Mouse (Mus musculus): ENCODE results near the gene Smg6. TPM values are rescaled to one million over a fixed set of nuclear protein-coding genes. Genes with fewer than 3 reads are reported as not detected.

Gene Smg6
- polyA plus RNA-seq, 1 experiment from 2014 or later: 17.5 TPM

DNA sequence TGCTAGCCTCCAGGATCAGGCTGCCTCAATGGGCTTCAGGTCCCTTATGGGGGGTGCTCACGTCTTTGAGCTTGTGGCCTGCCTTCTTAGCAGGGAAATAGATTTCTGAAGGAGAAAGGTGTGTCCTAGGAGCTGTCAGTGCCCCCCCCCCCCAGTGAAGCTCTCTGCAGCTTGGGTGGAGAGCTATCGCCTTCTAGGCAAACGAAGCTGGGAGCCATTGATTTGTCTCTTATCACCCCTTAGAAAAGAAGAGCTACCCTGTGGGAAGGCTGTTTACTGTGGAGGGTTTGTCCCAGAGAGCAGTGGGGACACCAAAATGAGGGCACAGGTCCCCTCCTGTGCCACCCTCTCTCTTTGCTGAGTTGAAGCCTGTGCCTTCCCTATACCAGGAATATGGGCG is 284.5 kb downstream of the Smg6 start:
- WGBS: 82% methylated on average over 4 of the region's 4 CpGs
- no peak for ATAC-seq (replicated peaks; ENCODE audit: low FRiP score)
- Histone ChIP-seq H3K4me3 (replicated peaks) (no peak overlapping the region), H3K36me3 (no peaks in the 10 kb centered on the region), H3K27ac (no peak overlapping the region), H3K4me1 (peaks cover 41% of the 10 kb centered on the region), H3K4me2 (no peak overlapping the region), H3K9me3 (replicated peaks) (no peaks in the 10 kb centered on the region), H3K9ac (no peak overlapping the region), H3K27me3 (no peaks in the 10 kb centered on the region)

DNA sequence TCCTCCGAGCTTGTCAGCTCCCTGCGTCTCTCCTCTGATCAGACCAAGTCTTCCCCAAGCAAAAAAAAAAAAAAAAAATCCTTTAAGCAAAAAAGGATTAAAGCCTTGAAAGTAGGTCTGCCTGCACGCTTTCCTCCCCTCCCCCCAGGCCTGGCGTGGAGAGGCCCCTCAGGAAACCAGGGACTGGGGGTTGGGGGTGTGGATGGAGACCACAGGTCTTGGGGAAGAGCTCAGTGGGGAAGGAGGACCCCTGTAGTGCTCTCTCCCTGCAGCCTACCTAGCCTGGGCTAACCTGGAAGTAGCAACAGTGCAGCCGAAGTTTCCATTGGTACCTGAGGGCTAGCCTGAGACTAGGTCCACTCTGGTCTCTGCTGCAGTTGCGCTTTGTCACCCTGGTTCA is 285.1 kb downstream of the Smg6 start:
- ATAC-seq (replicated peaks; ENCODE audit: low FRiP score): no peak
- Histone ChIP-seq H3K4me3 (replicated peaks) (no peak overlapping the region), H3K27me3 (no peaks in the 10 kb centered on the region), H3K4me2 (no peak overlapping the region), H3K27ac (no peak overlapping the region), H3K9ac (no peak overlapping the region), H3K9me3 (replicated peaks) (no peaks in the 10 kb centered on the region), H3K4me1 (peaks cover 46% of the 10 kb centered on the region), H3K36me3 (no peaks in the 10 kb centered on the region)
- WGBS: 75% methylated on average over 6 of the region's 6 CpGs

DNA sequence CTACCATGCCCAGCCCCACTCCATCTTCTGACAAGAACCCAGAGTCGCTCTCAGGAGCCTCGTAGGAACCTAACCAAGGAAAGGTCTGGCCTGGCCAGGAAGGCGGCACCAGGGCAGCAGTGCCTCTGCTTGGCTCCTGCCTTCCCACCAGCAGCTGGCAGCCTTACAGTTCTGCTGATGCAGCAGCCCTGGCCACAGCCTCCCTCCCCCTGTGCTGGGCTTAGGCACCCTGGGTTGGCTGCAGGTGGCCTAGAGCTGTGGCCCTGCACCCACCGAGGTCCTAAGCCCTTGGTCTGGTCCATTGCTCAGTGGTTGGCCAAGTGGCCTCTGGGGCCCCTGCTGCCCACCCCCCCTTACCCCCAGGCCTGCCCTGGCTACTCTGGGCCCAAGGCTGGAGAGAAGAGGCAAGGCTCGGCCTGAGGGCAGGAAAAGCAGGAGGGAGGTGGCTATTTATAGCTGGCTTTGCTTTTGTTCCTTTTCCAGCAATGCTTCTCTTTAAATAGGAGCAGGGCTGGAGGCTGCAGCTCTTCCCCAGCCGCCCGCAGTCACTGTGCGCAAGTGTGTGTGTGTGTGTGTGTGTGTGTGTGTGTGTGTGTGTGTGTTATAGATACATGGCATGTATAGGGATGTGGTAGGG is 286.5 kb downstream of the Smg6 start:
- Histone ChIP-seq H3K27ac (peak overlapping the region; percentile 77), H3K27me3 (no peaks in the 10 kb centered on the region), H3K4me3 (replicated peaks) (no peak overlapping the region), H3K4me1 (peaks cover 52% of the 10 kb centered on the region), H3K9ac (no peak overlapping the region), H3K4me2 (no peak overlapping the region), H3K36me3 (no peaks in the 10 kb centered on the region), H3K9me3 (replicated peaks) (no peaks in the 10 kb centered on the region)
- 59% methylated on average over 8 of the region's 8 CpGs for WGBS
- peak; percentile 45; the same call in 1 of the 2 replicates for ATAC-seq (replicated peaks; ENCODE audit: low FRiP score)

DNA sequence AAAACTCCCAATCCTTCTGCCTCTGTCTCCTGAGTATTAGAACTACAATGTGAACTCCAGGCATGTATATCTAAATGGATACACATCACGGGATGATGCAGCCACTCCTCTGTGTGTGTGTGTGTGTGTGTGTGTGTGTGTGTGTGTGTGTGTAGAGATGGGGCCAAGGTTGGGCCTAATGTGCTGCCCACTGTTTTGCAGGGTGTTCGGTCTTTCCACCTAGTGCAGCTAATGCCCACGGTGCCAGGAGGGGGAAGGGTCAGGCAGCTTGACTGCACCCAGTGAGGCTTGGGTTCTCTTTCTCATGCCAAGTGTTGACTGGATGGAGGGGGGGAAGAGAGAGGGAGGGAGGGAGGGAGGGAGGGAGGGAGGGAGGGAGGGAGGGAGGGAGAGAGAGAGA is 287.3 kb downstream of the Smg6 start:
- no peak for ATAC-seq (replicated peaks; ENCODE audit: low FRiP score)
- no peak overlapping the region for H3K9ac ChIP-seq
- 56% methylated on average over 3 of the region's 3 CpGs for WGBS
- no peaks in the 10 kb centered on the region for H3K27me3 ChIP-seq
- H3K4me1 ChIP-seq: peaks cover 52% of the 10 kb centered on the region
- H3K9me3 ChIP-seq (replicated peaks): no peaks in the 10 kb centered on the region
- peak overlapping the region; percentile 77 for H3K27ac ChIP-seq
- no peak overlapping the region for H3K4me3 ChIP-seq (replicated peaks)
- no peaks in the 10 kb centered on the region for H3K36me3 ChIP-seq
- no peak overlapping the region for H3K4me2 ChIP-seq

DNA sequence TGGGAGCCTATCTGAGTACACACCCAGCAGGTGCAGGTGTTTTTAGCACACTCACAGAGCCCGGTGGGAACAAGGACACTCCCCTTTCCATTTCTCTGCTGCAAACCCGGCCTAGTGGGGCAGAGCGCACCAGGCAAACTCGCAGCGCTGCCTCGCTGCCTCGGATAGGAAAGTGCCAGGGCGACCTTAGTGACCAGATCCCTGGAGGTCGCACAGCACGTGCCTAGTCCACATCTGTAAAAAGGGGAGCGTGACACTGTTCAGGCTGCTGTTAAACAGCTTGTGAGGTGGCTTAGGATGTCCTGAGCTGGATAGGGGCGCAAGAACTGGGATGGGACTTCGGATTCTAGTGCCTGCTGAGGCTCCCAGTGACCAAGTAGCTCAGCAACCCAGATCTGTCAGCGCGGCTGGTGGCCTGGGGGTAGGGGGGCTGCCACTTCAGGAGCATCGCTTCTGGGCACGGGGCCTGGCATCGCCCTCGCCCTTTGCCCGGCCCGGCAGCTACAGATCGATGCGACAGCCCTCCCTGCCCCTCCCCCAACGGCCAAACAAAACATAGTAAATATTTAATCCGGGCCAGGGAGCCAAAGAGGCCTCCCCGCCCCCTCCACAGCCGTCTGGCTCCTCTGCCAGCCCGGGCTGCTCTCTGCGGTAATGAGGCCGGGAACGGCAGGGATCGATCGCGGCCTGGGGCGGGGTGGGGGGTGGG is 287.9 kb downstream of the Smg6 start:
- no peaks in the 10 kb centered on the region for H3K27me3 ChIP-seq
- H3K4me1 ChIP-seq: peaks cover 52% of the 10 kb centered on the region
- H3K27ac ChIP-seq: peak overlapping the region; percentile 93
- peak overlapping the region; percentile 69 for H3K4me2 ChIP-seq
- ATAC-seq (replicated peaks; ENCODE audit: low FRiP score): peak; percentile 65
- peak overlapping the region; percentile 38 for H3K4me3 ChIP-seq (replicated peaks)
- no peaks in the 10 kb centered on the region for H3K36me3 ChIP-seq
- no peaks in the 10 kb centered on the region for H3K9me3 ChIP-seq (replicated peaks)
- 5% methylated on average over 34 of the region's 35 CpGs for WGBS
- peak overlapping the region; percentile 49 for H3K9ac ChIP-seq

MicroRNA genes within 50 kb of the gene (microRNA counts, 519-probe panel; counts per million panel counts)
- microRNA mmu-miR-132: 2,899 counts per million, percentile 75 among the panel's probes with 10 or more counts
- microRNA mmu-miR-212: 31.7 counts per million

Small RNA genes lying within 50 kb of the gene (microRNA-seq; reads per million reads assigned to microRNA genes)
- gene Mir132: 411 reads per million, percentile 72 among the genes with 10 or more reads in this experiment
- 41.6 reads per million, percentile 47 among the genes with 10 or more reads in this experiment for gene Mir212

Other genes with a start within 250 kb of the Smg6 start
- gene Pafah1b1, start 201.2 kb upstream of the Smg6 start, polyA plus RNA-seq (2015; fragmentation: Nextera tagmentation; extraction: Ambion mirVana): 42.0 and 50.1 TPM in 2 replicates
- gene Mettl16, start 155.0 kb upstream of the Smg6 start, polyA plus RNA-seq (2015; fragmentation: Nextera tagmentation; extraction: Ambion mirVana): 54.8 and 55.4 TPM in 2 replicates
- gene Mnt, start 94.9 kb upstream of the Smg6 start, polyA plus RNA-seq (2015; fragmentation: Nextera tagmentation; extraction: Ambion mirVana): 5.0 and 5.7 TPM in 2 replicates
- 6.1 and 7.3 TPM in 2 replicates for gene Sgsm2, start 28.8 kb upstream of the Smg6 start, polyA plus RNA-seq (2015; fragmentation: Nextera tagmentation; extraction: Ambion mirVana)
- 50.6 and 51.4 TPM in 2 replicates for gene Tsr1, start 27.8 kb upstream of the Smg6 start, polyA plus RNA-seq (2015; fragmentation: Nextera tagmentation; extraction: Ambion mirVana)
- 23.5 and 24.4 TPM in 2 replicates for gene Srr, start 125 bp downstream of the Smg6 start, polyA plus RNA-seq (2015; fragmentation: Nextera tagmentation; extraction: Ambion mirVana)
- gene Hic1, start 243.7 kb downstream of the Smg6 start, polyA plus RNA-seq (2015; fragmentation: Nextera tagmentation; extraction: Ambion mirVana): 24.3 and 25.9 TPM in 2 replicates

All from kidney, embryonic 15.5 days (tissue).